Mouse (Mus musculus): Measurements from ENCODE around the gene Serpinb1a. TPM values are rescaled to one million over a fixed set of nuclear protein-coding genes. Genes with fewer than 3 reads are reported as not detected.
A peak's percentile ranks its signal among the peaks of the same experiment; 100 is the strongest.

Gene Serpinb1a
- polyA plus RNA-seq, 1 experiment from 2014 or later, result 81.2 TPM

GRCm38 (mm10) chr13:32831505-32832273 is 19.3 kb downstream of the Serpinb1a start:
- Histone ChIP-seq H3K27ac (ENCODE audit: low read depth) (peak overlapping the region; percentile 36), H3K4me1 (replicated peaks; ENCODE audit: control insufficient read depth, insufficient read depth, low read length) (no peaks in the 10 kb centered on the region), H3K4me2 (ENCODE audit: low read length) (no peak overlapping the region), H3K36me3 (ENCODE audit: control insufficient read depth, insufficient read depth, low read length) (no peaks in the 10 kb centered on the region), H3K27me3 (replicated peaks; ENCODE audit: control insufficient read depth, insufficient read depth, low read length) (no peaks in the 10 kb centered on the region), H3K9ac (ENCODE audit: low read length) (no peak overlapping the region), H3K9me3 (ENCODE audit: control insufficient read depth, low read length) (no peaks in the 10 kb centered on the region), H3K4me3 (ENCODE audit: low read depth, low read length) (no peak overlapping the region)
- ATAC-seq (replicated peaks; ENCODE audit: low FRiP score, low TSS enrichment, low read depth) (peak; percentile 76; the same call in 1 of the 2 replicates), DNase-seq (ENCODE audit: low spot score) (no peak)
- WGBS, result 60% methylated on average over 3 of the region's 3 CpGs

- no peaks in the 10 kb centered on the region for H3K9me3 ChIP-seq (ENCODE audit: control insufficient read depth, low read length)
Observed at GRCm38 (mm10) chr13:32828886-32829285, 22.1 kb downstream of the Serpinb1a start.

GRCm38 (mm10) chr13:32827951-32828350 is 23.0 kb downstream of the Serpinb1a start:
- WGBS, result 59% methylated on average over 4 of the region's 4 CpGs

More at GRCm38 (mm10) chr13:32828886-32829285, 22.1 kb downstream of the Serpinb1a start:
- Histone ChIP-seq H3K36me3 (ENCODE audit: control insufficient read depth, insufficient read depth, low read length) (no peaks in the 10 kb centered on the region), H3K27ac (ENCODE audit: low read depth) (no peak overlapping the region), H3K4me2 (ENCODE audit: low read length) (no peak overlapping the region), H3K9ac (ENCODE audit: low read length) (no peak overlapping the region), H3K4me3 (ENCODE audit: low read depth, low read length) (no peak overlapping the region), H3K4me1 (replicated peaks; ENCODE audit: control insufficient read depth, insufficient read depth, low read length) (no peaks in the 10 kb centered on the region), H3K27me3 (replicated peaks; ENCODE audit: control insufficient read depth, insufficient read depth, low read length) (no peaks in the 10 kb centered on the region)
- DNase-seq (ENCODE audit: low spot score) (no peak), ATAC-seq (replicated peaks; ENCODE audit: low FRiP score, low TSS enrichment, low read depth) (no peak)
- WGBS, result 85% methylated on average over 4 of the region's 4 CpGs

GRCm38 (mm10) chr13:32827111-32827822 is 23.7 kb downstream of the Serpinb1a start:
- H3K9me3 ChIP-seq (ENCODE audit: control insufficient read depth, low read length), result no peaks in the 10 kb centered on the region
- WGBS, result 74% methylated on average over 3 of the region's 3 CpGs

More at GRCm38 (mm10) chr13:32827951-32828350, 23.0 kb downstream of the Serpinb1a start:
- H3K4me1 ChIP-seq (replicated peaks; ENCODE audit: control insufficient read depth, insufficient read depth, low read length), result no peaks in the 10 kb centered on the region
- H3K4me3 ChIP-seq (ENCODE audit: low read depth, low read length), result no peak overlapping the region
- no peaks in the 10 kb centered on the region for H3K27me3 ChIP-seq (replicated peaks; ENCODE audit: control insufficient read depth, insufficient read depth, low read length)
- peaks cover 5% of the 10 kb centered on the region; the same call in 1 of the 2 replicates for H3K36me3 ChIP-seq (ENCODE audit: control insufficient read depth, insufficient read depth, low read length)
- DNase-seq (ENCODE audit: low spot score) (peak; percentile 81), ATAC-seq (replicated peaks; ENCODE audit: low FRiP score, low TSS enrichment, low read depth) (no peak)
- H3K27ac ChIP-seq (ENCODE audit: low read depth), result no peak overlapping the region
- H3K4me2 ChIP-seq (ENCODE audit: low read length), result no peak overlapping the region
- no peak overlapping the region for H3K9ac ChIP-seq (ENCODE audit: low read length)
- no peaks in the 10 kb centered on the region for H3K9me3 ChIP-seq (ENCODE audit: control insufficient read depth, low read length)

GRCm38 (mm10) chr13:32825546-32825945 is 25.4 kb downstream of the Serpinb1a start:
- no peak overlapping the region for H3K27ac ChIP-seq (ENCODE audit: low read depth)
- DNase-seq (ENCODE audit: low spot score), result no peak
- no peaks in the 10 kb centered on the region for H3K9me3 ChIP-seq (ENCODE audit: control insufficient read depth, low read length)
- no peaks in the 10 kb centered on the region for H3K4me1 ChIP-seq (replicated peaks; ENCODE audit: control insufficient read depth, insufficient read depth, low read length)
- H3K9ac ChIP-seq (ENCODE audit: low read length), result no peak overlapping the region
- WGBS, result 91% methylated on average over 8 of the region's 8 CpGs
- no peak overlapping the region for H3K4me3 ChIP-seq (ENCODE audit: low read depth, low read length)
- H3K36me3 ChIP-seq (ENCODE audit: control insufficient read depth, insufficient read depth, low read length), result peaks cover 25% of the 10 kb centered on the region
- ATAC-seq (replicated peaks; ENCODE audit: low FRiP score, low TSS enrichment, low read depth), result no peak
- H3K4me2 ChIP-seq (ENCODE audit: low read length), result no peak overlapping the region
- no peaks in the 10 kb centered on the region for H3K27me3 ChIP-seq (replicated peaks; ENCODE audit: control insufficient read depth, insufficient read depth, low read length)

More at GRCm38 (mm10) chr13:32827111-32827822, 23.7 kb downstream of the Serpinb1a start:
- Histone ChIP-seq H3K27me3 (replicated peaks; ENCODE audit: control insufficient read depth, insufficient read depth, low read length) (no peaks in the 10 kb centered on the region), H3K9ac (ENCODE audit: low read length) (no peak overlapping the region), H3K27ac (ENCODE audit: low read depth) (no peak overlapping the region), H3K4me2 (ENCODE audit: low read length) (no peak overlapping the region), H3K36me3 (ENCODE audit: control insufficient read depth, insufficient read depth, low read length) (peaks cover 10% of the 10 kb centered on the region; the same call in 1 of the 2 replicates), H3K4me3 (ENCODE audit: low read depth, low read length) (no peak overlapping the region), H3K4me1 (replicated peaks; ENCODE audit: control insufficient read depth, insufficient read depth, low read length) (no peaks in the 10 kb centered on the region)
- ATAC-seq (replicated peaks; ENCODE audit: low FRiP score, low TSS enrichment, low read depth), result no peak
- DNase-seq (ENCODE audit: low spot score), result no peak

GRCm38 (mm10) chr13:32824377-32825330 is 26.3 kb downstream of the Serpinb1a start:
- 75% methylated on average over 6 of the region's 6 CpGs for WGBS
- ATAC-seq (replicated peaks; ENCODE audit: low FRiP score, low TSS enrichment, low read depth) (no peak), DNase-seq (ENCODE audit: low spot score) (no peak)
- Histone ChIP-seq H3K4me1 (replicated peaks; ENCODE audit: control insufficient read depth, insufficient read depth, low read length) (no peaks in the 10 kb centered on the region), H3K27me3 (replicated peaks; ENCODE audit: control insufficient read depth, insufficient read depth, low read length) (no peaks in the 10 kb centered on the region), H3K4me2 (ENCODE audit: low read length) (no peak overlapping the region), H3K27ac (ENCODE audit: low read depth) (no peak overlapping the region), H3K9ac (ENCODE audit: low read length) (no peak overlapping the region), H3K36me3 (ENCODE audit: control insufficient read depth, insufficient read depth, low read length) (peaks cover 34% of the 10 kb centered on the region), H3K9me3 (ENCODE audit: control insufficient read depth, low read length) (no peaks in the 10 kb centered on the region), H3K4me3 (ENCODE audit: low read depth, low read length) (no peak overlapping the region)

GRCm38 (mm10) chr13:32823126-32823525 is 27.9 kb downstream of the Serpinb1a start:
- Histone ChIP-seq H3K9ac (ENCODE audit: low read length) (no peak overlapping the region), H3K27ac (ENCODE audit: low read depth) (no peak overlapping the region), H3K27me3 (replicated peaks; ENCODE audit: control insufficient read depth, insufficient read depth, low read length) (no peaks in the 10 kb centered on the region), H3K4me1 (replicated peaks; ENCODE audit: control insufficient read depth, insufficient read depth, low read length) (no peaks in the 10 kb centered on the region), H3K4me2 (ENCODE audit: low read length) (no peak overlapping the region), H3K36me3 (ENCODE audit: control insufficient read depth, insufficient read depth, low read length) (peaks cover 46% of the 10 kb centered on the region), H3K4me3 (ENCODE audit: low read depth, low read length) (no peak overlapping the region), H3K9me3 (ENCODE audit: control insufficient read depth, low read length) (no peaks in the 10 kb centered on the region)
- 86% methylated on average over 6 of the region's 6 CpGs for WGBS
- DNase-seq (ENCODE audit: low spot score), result no peak
- ATAC-seq (replicated peaks; ENCODE audit: low FRiP score, low TSS enrichment, low read depth), result no peak

- DNase-seq (ENCODE audit: low spot score) (no peak), ATAC-seq (replicated peaks; ENCODE audit: low FRiP score, low TSS enrichment, low read depth) (no peak)
- no peak overlapping the region for H3K9ac ChIP-seq (ENCODE audit: low read length)
- H3K9me3 ChIP-seq (ENCODE audit: control insufficient read depth, low read length), result no peaks in the 10 kb centered on the region
- over 99% methylated on average over 4 of the region's 4 CpGs for WGBS
- H3K4me3 ChIP-seq (ENCODE audit: low read depth, low read length), result no peak overlapping the region
- H3K27ac ChIP-seq (ENCODE audit: low read depth), result no peak overlapping the region
- H3K4me1 ChIP-seq (replicated peaks; ENCODE audit: control insufficient read depth, insufficient read depth, low read length), result no peaks in the 10 kb centered on the region
- H3K4me2 ChIP-seq (ENCODE audit: low read length), result no peak overlapping the region
- no peaks in the 10 kb centered on the region for H3K27me3 ChIP-seq (replicated peaks; ENCODE audit: control insufficient read depth, insufficient read depth, low read length)
- H3K36me3 ChIP-seq (ENCODE audit: control insufficient read depth, insufficient read depth, low read length), result peaks cover 61% of the 10 kb centered on the region
Observed at GRCm38 (mm10) chr13:32821671-32822070, 29.3 kb downstream of the Serpinb1a start.

All from intestine, embryonic 14.5 days (tissue).